Mouse (Mus musculus): ENCODE data around the gene Dkkl1.
"Not testable (repeated sequence)": the region's sequence is repeated elsewhere in the genome, so short reads cannot be mapped to it uniquely, and the experiment has no call there.

The Dkkl1 gene

GRCm38 (mm10) chr7:45211851-45212251 lies at the start of gene Dkkl1:
Dkkl1 (minus strand) TSS chr7:45212147.
- DNase-seq (ENCODE audit: low spot score in 2 of 2), result no peak

- DNase-seq (ENCODE audit: low spot score in 2 of 2), result no peak
These were observed 47.3 kb upstream of the Dkkl1 start for GRCm38 (mm10) chr7:45259281-45259680.

GRCm38 (mm10) chr7:45257063-45257840 lies 45.3 kb upstream of the Dkkl1 start:
- peak; percentile 33 to 38 for DNase-seq (ENCODE audit: low spot score in 2 of 2)

- DNase-seq (ENCODE audit: low spot score in 2 of 2), result not testable (repeated sequence)
These were observed 43.9 kb upstream of the Dkkl1 start for GRCm38 (mm10) chr7:45255822-45256221.

- no peak for DNase-seq (ENCODE audit: low spot score in 2 of 2)
These were observed 41.9 kb upstream of the Dkkl1 start for GRCm38 (mm10) chr7:45253806-45254205.

GRCm38 (mm10) chr7:45247666-45248065 lies 35.7 kb upstream of the Dkkl1 start:
- DNase-seq (ENCODE audit: low spot score in 2 of 2), result no peak

- no peak for DNase-seq (ENCODE audit: low spot score in 2 of 2)
These were observed 29.4 kb upstream of the Dkkl1 start for GRCm38 (mm10) chr7:45241389-45241749.

GRCm38 (mm10) chr7:45240633-45241388 lies 28.9 kb upstream of the Dkkl1 start, which contains the start of gene Slc6a16:
Slc6a16 (plus strand) TSS chr7:45241085.
- peak in 1 of 2 experiments; percentile 61 for DNase-seq (ENCODE audit: low spot score in 2 of 2)

GRCm38 (mm10) chr7:45240109-45240508 lies 28.2 kb upstream of the Dkkl1 start:
- no peak for DNase-seq (ENCODE audit: low spot score in 2 of 2)

- DNase-seq (ENCODE audit: low spot score in 2 of 2), result no peak
These were observed 27.0 kb upstream of the Dkkl1 start, which contains the start of gene Cd37 for GRCm38 (mm10) chr7:45238723-45239496. Cd37 (minus strand) TSS chr7:45239115.

GRCm38 (mm10) chr7:45237747-45238699 lies 26.1 kb upstream of the Dkkl1 start:
- no peak for DNase-seq (ENCODE audit: low spot score in 2 of 2)

GRCm38 (mm10) chr7:45235656-45236180 lies 23.8 kb upstream of the Dkkl1 start:
- DNase-seq (ENCODE audit: low spot score in 2 of 2), result no peak

GRCm38 (mm10) chr7:45234922-45235571 lies 23.1 kb upstream of the Dkkl1 start:
- peak in 1 of 2 experiments; percentile 19 for DNase-seq (ENCODE audit: low spot score in 2 of 2)

GRCm38 (mm10) chr7:45234333-45234841 lies 22.4 kb upstream of the Dkkl1 start:
- no peak for DNase-seq (ENCODE audit: low spot score in 2 of 2)

GRCm38 (mm10) chr7:45233580-45234332 lies 21.8 kb upstream of the Dkkl1 start:
- peak; percentile 62 to 74 for DNase-seq (ENCODE audit: low spot score in 2 of 2)

GRCm38 (mm10) chr7:45232716-45233465 lies 20.9 kb upstream of the Dkkl1 start:
- DNase-seq (ENCODE audit: low spot score in 2 of 2), result peak in 1 of 2 experiments; percentile 23

GRCm38 (mm10) chr7:45231941-45232340 lies 20.0 kb upstream of the Dkkl1 start:
- no peak for DNase-seq (ENCODE audit: low spot score in 2 of 2)

GRCm38 (mm10) chr7:45231192-45231591 lies 19.2 kb upstream of the Dkkl1 start:
- no peak for DNase-seq (ENCODE audit: low spot score in 2 of 2)

Data from frontal cortex, postnatal 14 days (tissue).